Mouse (Mus musculus) embryonic facial prominence, embryonic 15.5 days (tissue): ENCODE measurements around the gene Taf5l. TPM values are rescaled to one million over a fixed set of nuclear protein-coding genes. Genes with fewer than 3 reads are reported as not detected.
"Not testable (repeated sequence)": the region's sequence is repeated elsewhere in the genome, so short reads cannot be mapped to it uniquely, and the experiment has no call there.

Source experiments
- ATAC-seq: fragments of 200-750 bp; cut with Nextera tagmentation; 2 replicates; pipeline ENCODE4 v1.8.0; 2017; ENCODE audit warnings: low read depth, moderate TSS enrichment; ENCODE audit not compliant: insufficient number of reproducible peaks, low FRiP score, low TSS enrichment
- H3K27ac ChIP-seq: fragments of 300-500 bp; sonication (generic); replicated peaks from 2 replicates; pipeline ENCODE4 v1.5.1; 2015; ENCODE audit warnings: mild to moderate bottlenecking, inconsistent platforms
- H3K27me3 ChIP-seq: fragments of 300-500 bp; sonication (generic); 2 replicates; pipeline ENCODE4 v1.6.1; 2015; ENCODE audit warnings: inconsistent platforms
- H3K36me3 ChIP-seq: fragments of 300-500 bp; sonication (generic); 2 replicates; pipeline ENCODE4 v1.6.1; 2015; ENCODE audit warnings: mild to moderate bottlenecking, inconsistent platforms
- H3K4me1 ChIP-seq: fragments of 300-500 bp; sonication (generic); 2 replicates; pipeline ENCODE4 v1.6.1; 2015; ENCODE audit warnings: inconsistent platforms
- H3K4me2 ChIP-seq: fragments of 300-500 bp; sonication (generic); replicated peaks from 2 replicates; pipeline ENCODE4 v1.6.1; 2015; ENCODE audit warnings: mild to moderate bottlenecking, inconsistent platforms
- H3K4me3 ChIP-seq: fragments of 300-500 bp; sonication (generic); replicated peaks from 2 replicates; pipeline ENCODE4 v1.5.1; 2015; ENCODE audit warnings: mild to moderate bottlenecking, inconsistent platforms
- H3K9ac ChIP-seq: fragments of 300-500 bp; sonication (generic); 2 replicates; pipeline ENCODE4 v1.6.1; 2015; ENCODE audit warnings: inconsistent platforms
- H3K9me3 ChIP-seq: fragments of 300-500 bp; sonication (generic); replicated peaks from 2 replicates; pipeline ENCODE4 v1.6.1; 2016; ENCODE audit warnings: inconsistent platforms
- WGBS: fragments of 180-500 bp; shearing (Covaris S2); methylation state at CpG from one replicate; pipeline ENCODE4 v1.1.7; 2015; 5-methylcytosine and 5-hydroxymethylcytosine counted together
- polyA plus RNA-seq: library from polyadenylated mRNA; unstranded; fragments of >200 nt; fragmentation: Nextera tagmentation; extraction: Ambion mirVana; gene quantifications from 2 replicates; pipeline ENCODE4 v1.2.1, GENCODE M21; 2015

Taf5l gene
- polyA plus RNA-seq, 1 experiment from 2014 or later, result 36.0 TPM

DNA sequence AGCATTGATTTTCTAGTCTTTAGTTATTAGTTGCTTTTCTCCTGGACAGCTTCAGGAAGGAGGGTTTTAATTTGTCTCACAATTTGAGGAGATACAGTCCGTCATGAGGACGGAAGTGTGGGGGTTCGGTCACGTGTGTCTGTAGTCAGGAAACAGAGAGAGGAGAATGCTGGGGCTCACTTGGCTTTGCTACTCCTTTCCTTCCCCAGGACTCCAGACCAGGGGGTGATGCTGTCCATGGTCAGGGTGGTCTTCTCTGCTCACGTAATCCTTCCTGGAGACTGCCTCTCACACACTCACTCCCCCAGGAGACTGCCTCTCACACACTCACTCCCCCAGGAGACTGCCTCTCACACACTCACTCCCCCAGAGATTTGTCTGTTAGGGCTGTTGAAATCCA, 23.2 kb upstream of the Taf5l start:
- WGBS, result 89% methylated on average over 5 of the region's 5 CpGs

GRCm38 (mm10) chr8:124042201-124042600, 21.0 kb upstream of the Taf5l start:
- Histone ChIP-seq H3K27me3 (no peaks in the 10 kb centered on the region), H3K4me1 (no peaks in the 10 kb centered on the region), H3K9me3 (no peaks in the 10 kb centered on the region), H3K4me3 (no peak overlapping the region), H3K27ac (no peak overlapping the region), H3K4me2 (no peak overlapping the region), H3K9ac (no peak overlapping the region), H3K36me3 (peaks cover 83% of the 10 kb centered on the region)
- no peak for ATAC-seq
- 83% methylated on average over 1 of the region's 1 CpGs for WGBS

More for the DNA sequence above, 23.2 kb upstream of the Taf5l start:
- Histone ChIP-seq H3K4me2 (no peak overlapping the region), H3K4me3 (no peak overlapping the region), H3K9me3 (no peaks in the 10 kb centered on the region), H3K27ac (no peak overlapping the region), H3K27me3 (no peaks in the 10 kb centered on the region), H3K36me3 (peaks cover 75% of the 10 kb centered on the region), H3K4me1 (no peaks in the 10 kb centered on the region), H3K9ac (no peak overlapping the region)
- ATAC-seq, result no peak

- Histone ChIP-seq H3K36me3 (peaks cover 86% of the 10 kb centered on the region), H3K4me3 (no peak overlapping the region), H3K27ac (no peak overlapping the region), H3K9ac (no peak overlapping the region), H3K27me3 (no peaks in the 10 kb centered on the region), H3K4me1 (no peaks in the 10 kb centered on the region), H3K9me3 (no peaks in the 10 kb centered on the region), H3K4me2 (no peak overlapping the region)
- ATAC-seq, result no peak
- 39% methylated on average over 4 of the region's 4 CpGs for WGBS
Measured at GRCm38 (mm10) chr8:124039351-124039750, 18.2 kb upstream of the Taf5l start.

GRCm38 (mm10) chr8:124038121-124038520, 16.9 kb upstream of the Taf5l start:
- Histone ChIP-seq H3K9me3 (no peaks in the 10 kb centered on the region), H3K27ac (no peak overlapping the region), H3K36me3 (peaks cover 85% of the 10 kb centered on the region), H3K4me1 (no peaks in the 10 kb centered on the region), H3K27me3 (no peaks in the 10 kb centered on the region), H3K4me3 (no peak overlapping the region), H3K9ac (no peak overlapping the region), H3K4me2 (no peak overlapping the region)
- 92% methylated on average over 7 of the region's 7 CpGs for WGBS
- ATAC-seq, result no peak

- H3K4me3 ChIP-seq, result no peak overlapping the region
- peaks cover 86% of the 10 kb centered on the region for H3K36me3 ChIP-seq
- H3K4me1 ChIP-seq, result 0 out of 2 replicates have a peak, but pooled peaks cover 6% of the 10 kb centered on the region
- 60% methylated on average over 5 of the region's 5 CpGs for WGBS
- H3K27ac ChIP-seq, result no peak overlapping the region
- H3K9ac ChIP-seq, result no peak overlapping the region
- H3K9me3 ChIP-seq, result no peaks in the 10 kb centered on the region
- ATAC-seq, result no peak
- no peaks in the 10 kb centered on the region for H3K27me3 ChIP-seq
- H3K4me2 ChIP-seq, result no peak overlapping the region
Measured at GRCm38 (mm10) chr8:124033400-124033799, 12.2 kb upstream of the Taf5l start.

DNA sequence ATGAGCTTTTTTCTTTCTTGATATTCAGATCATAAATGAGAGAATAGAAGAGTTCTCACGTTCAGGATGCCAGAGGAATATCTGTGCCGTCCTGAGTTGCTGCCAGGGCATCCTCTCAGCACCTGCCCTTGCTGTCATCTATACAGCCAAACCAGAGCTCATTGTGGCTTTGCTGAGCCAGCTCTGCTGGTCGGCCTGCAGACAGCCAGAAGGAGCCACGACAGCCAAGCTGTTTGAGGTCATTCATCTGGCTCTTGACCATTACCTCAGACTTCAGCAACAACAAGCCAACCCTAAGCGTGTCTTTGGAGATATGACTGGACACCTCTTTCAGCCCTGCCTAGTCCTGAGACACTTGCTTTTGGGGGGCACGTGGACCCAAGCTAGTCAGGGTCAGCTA, 6.6 kb upstream of the Taf5l start:
- Histone ChIP-seq H3K4me2 (no peak overlapping the region), H3K4me3 (no peak overlapping the region), H3K9ac (no peak overlapping the region), H3K4me1 (0 out of 2 replicates have a peak, but pooled peaks cover 6% of the 10 kb centered on the region), H3K27me3 (no peaks in the 10 kb centered on the region), H3K27ac (no peak overlapping the region), H3K9me3 (no peaks in the 10 kb centered on the region), H3K36me3 (peaks cover 78% of the 10 kb centered on the region)
- ATAC-seq, result no peak
- WGBS, result 88% methylated on average over 6 of the region's 6 CpGs

GRCm38 (mm10) chr8:124026265-124026664, 5.1 kb upstream of the Taf5l start:
- H3K9me3 ChIP-seq, H3K9ac ChIP-seq, H3K4me1 ChIP-seq, H3K27ac ChIP-seq, H3K4me2 ChIP-seq, H3K27me3 ChIP-seq, ATAC-seq, H3K4me3 ChIP-seq: not testable (repeated sequence)
- peaks cover 71% of the 10 kb centered on the region for H3K36me3 ChIP-seq
- WGBS, result 71% methylated on average over 2 of the region's 2 CpGs

- H3K4me1 ChIP-seq, result peaks cover 30% of the 10 kb centered on the region
- peak overlapping the region; percentile 65 for H3K4me2 ChIP-seq
- H3K27ac ChIP-seq, result peak overlapping the region; percentile 90
- peaks cover 23% of the 10 kb centered on the region for H3K36me3 ChIP-seq
- peak overlapping the region; percentile 96 for H3K4me3 ChIP-seq
- H3K27me3 ChIP-seq, result no peaks in the 10 kb centered on the region
- peak; percentile 85 for ATAC-seq
- H3K9ac ChIP-seq, result peak overlapping the region; percentile 74
- H3K9me3 ChIP-seq, result no peaks in the 10 kb centered on the region
- WGBS, result under 1% methylated on average over 54 of the region's 87 CpGs
Measured at GRCm38 (mm10) chr8:124020439-124021236, 559 bp downstream of the Taf5l start.

- H3K27me3 ChIP-seq, result no peaks in the 10 kb centered on the region
- 31% methylated on average over 13 of the region's 13 CpGs for WGBS
- no peak overlapping the region for H3K9ac ChIP-seq
- no peak for ATAC-seq
- H3K4me3 ChIP-seq, result peak overlapping the region; percentile 96
- peaks cover 31% of the 10 kb centered on the region for H3K4me1 ChIP-seq
- H3K9me3 ChIP-seq, result no peaks in the 10 kb centered on the region
- H3K36me3 ChIP-seq, result peaks cover 14% of the 10 kb centered on the region
- H3K4me2 ChIP-seq, result peak overlapping the region; percentile 65
- H3K27ac ChIP-seq, result no peak overlapping the region
Measured at GRCm38 (mm10) chr8:124019782-124020181, 1.4 kb downstream of the Taf5l start.

DNA sequence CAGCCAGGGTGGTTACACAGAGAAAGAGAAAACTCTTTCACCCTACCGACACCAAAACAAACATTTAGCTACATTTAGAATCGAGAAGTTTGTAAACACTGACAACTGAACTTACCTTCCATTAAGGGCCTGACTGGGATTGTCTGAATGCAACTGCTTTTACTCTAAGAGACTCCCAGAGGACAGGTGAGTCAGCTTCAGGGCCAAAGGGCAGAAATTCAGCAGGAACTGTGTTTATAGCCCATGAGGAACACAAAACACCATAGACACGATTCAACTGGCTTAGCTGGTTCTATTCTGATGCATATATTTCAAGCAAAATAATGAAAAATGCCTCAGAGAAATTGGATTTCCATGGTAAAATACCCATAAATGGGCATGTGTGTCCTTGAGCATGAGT, 6.4 kb downstream of the Taf5l start:
- no peaks in the 10 kb centered on the region for H3K27me3 ChIP-seq
- H3K36me3 ChIP-seq, result 0 out of 2 replicates have a peak, but pooled peaks cover 3% of the 10 kb centered on the region
- no peak overlapping the region for H3K4me3 ChIP-seq
- H3K9me3 ChIP-seq, result no peaks in the 10 kb centered on the region
- 69% methylated on average over 3 of the region's 3 CpGs for WGBS
- H3K27ac ChIP-seq, result no peak overlapping the region
- no peak overlapping the region for H3K4me2 ChIP-seq
- H3K9ac ChIP-seq, result no peak overlapping the region
- ATAC-seq, result no peak
- H3K4me1 ChIP-seq, result peaks cover 22% of the 10 kb centered on the region

GRCm38 (mm10) chr8:124014299-124014698, 6.9 kb downstream of the Taf5l start:
- H3K4me1 ChIP-seq, result peaks cover 18% of the 10 kb centered on the region
- not testable (repeated sequence) for H3K4me3 ChIP-seq, H3K36me3 ChIP-seq, ATAC-seq, H3K27ac ChIP-seq, H3K4me2 ChIP-seq, H3K27me3 ChIP-seq, H3K9ac ChIP-seq, H3K9me3 ChIP-seq
- WGBS, result 91% methylated on average over 7 of the region's 7 CpGs
